Mouse (Mus musculus): ENCODE measurements around the gene Trpm3.

The Trpm3 gene

DNA sequence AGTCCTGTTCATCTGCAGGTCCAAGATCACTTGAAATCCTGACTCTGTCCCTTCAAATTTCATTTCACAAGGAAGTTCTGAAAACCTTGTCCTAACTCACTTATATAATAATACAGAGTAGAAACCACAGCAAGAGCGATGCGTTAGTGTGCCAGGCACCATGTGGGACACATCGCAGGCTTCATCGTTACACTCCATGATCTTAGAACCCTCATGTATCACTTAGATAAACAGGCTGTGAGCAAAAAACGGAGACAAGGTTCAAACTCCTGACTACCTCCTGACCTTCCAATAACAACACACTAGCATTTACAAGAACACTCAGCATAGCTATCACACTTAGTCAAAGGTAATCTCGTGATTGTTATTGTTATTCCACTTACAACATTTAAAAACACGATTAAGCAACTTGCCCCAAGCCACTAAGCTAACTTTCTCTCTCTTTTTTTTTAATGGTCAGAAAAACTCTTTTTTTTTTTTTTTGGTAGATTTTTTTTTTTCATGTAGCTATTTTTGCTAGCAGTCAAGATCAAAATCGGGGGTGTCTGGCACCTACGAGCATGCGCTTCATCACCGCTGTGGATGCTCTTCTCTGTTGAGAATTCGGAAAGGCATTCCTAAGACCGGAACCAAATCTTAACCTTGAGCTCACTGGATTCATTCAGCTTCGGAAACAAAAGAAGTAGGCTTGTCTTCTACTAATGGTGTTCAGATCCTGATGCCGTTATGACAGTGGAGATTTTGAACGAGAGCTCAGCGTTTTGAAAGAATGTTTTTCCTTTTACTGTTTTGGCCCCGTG is 784.2 kb downstream of the Trpm3 start:
- in situ Hi-C loops (cut with MboI), result no loop called here

DNA sequence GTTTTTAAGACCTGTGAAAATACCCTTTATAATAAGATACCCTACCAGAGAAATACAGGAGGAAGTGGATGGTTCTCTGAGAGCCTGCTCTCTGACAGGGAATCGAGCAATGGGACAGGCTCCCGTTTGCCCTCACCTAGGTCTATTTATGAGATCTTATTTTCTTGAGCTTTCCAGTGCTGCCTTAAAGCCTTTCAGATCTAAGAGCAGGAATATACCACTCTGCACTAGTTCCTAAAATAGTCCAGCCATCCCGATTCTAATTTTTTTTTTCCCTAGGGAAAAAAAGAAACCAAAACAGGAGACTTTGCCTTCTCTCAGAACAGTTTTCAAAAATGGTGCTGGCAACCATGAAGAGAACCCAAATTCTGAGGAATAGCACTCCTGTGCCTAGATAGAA is 786.4 kb downstream of the Trpm3 start:
- in situ Hi-C loops (cut with MboI), result no loop called here

DNA sequence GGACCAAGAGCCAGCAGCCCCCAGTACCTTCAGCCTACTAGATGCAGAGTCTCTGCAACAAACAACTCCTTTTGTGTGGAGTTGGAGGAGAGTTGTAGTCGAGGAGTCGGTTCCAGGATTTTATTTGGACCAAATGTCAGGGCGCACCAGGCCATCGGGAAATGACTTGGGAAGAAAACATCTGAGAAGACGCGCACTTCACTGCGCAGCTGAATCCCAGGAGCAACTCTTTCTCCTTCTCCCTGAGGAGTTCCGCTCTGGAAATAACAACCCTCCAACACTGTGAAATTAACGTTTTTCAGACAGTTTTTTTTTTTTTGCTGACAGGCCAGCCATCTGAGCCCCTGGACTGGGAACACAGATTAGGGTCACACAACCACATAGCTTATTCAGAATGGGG is 787.9 kb downstream of the Trpm3 start:
- in situ Hi-C loops (cut with MboI), result no loop called here

DNA sequence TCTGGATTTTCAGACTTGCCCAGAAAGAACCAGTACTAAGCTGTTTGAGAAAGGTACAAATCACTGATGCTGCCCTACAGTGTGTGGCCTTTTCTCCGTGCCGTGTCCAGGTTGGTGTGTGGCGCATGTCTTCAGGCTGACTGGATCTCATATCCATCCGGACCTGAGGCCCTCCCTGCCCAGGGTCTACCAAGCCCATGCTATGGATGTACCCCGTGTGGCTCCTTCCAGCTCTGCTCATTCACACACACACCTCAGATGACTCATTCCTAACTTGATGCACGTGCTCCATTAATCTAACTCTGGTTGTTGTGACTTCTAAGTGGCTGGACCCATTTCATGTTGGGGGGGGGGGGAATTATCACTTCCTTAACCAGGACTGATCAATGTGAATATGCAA is 789.5 kb downstream of the Trpm3 start:
- in situ Hi-C loops (cut with MboI), result no loop called here

DNA sequence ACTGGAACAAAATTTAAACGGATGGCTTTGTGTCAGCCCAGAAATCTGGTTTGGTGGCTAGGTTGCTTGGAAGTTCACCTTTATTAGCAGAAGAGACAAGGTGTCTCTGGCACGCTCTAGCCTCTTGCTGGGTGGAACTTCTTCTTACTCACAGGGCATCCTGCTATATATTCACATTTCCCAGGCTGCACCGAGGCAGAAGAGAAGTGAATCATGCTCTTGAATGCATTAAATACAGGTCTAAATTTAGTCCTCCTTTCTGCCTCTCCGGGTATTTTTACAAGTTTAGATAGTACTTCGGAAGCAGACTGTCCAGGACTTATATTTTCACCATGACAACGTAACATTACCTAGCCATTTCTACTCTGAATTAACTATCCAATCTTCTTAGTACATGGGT is 790.9 kb downstream of the Trpm3 start:
- in situ Hi-C loops (cut with MboI), result no loop called here

DNA sequence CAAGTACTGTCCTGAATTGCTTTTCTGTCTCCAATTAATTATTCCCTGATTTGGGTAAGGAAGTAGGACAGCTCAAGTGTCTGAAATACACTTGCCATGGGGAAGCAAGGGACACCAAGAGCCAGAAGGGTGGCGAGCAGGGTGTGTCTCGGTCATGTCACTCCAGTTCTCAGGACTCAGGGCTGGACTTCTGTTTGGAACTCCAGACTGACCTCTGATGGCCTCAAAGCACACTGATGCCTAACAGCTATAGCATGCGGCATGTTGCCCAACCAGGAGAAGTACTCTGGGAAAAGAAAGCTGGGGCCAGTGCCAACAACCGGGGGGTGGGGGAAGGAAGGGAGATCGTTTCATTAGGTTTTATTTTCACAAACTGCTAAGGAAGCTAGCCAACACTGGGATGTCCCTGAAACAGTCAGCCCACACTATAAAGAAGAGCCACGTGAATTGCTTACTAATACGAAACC is 791.6 kb downstream of the Trpm3 start:
- in situ Hi-C loops (cut with MboI), result no loop called here

DNA sequence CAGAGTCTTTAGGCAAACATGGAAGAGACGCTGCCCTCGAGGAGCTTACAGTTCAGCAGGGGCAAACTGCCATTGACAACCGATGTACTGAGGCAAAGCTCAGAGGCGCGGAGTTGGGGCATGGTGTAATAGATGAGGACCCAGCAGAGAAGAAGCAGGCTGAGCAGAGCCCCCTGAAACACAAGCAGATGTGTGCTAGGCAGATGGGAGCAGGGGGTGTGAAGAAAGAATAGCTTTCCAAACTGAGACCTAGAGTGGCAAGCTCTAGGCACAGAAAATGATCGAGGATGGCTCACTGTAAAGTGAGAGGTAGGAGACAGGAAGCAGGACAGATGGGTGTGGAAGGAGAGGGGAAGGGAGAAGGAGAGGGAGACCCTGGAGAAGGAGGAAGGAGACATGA is 792.2 kb downstream of the Trpm3 start:
- in situ Hi-C loops (cut with MboI), result no loop called here

DNA sequence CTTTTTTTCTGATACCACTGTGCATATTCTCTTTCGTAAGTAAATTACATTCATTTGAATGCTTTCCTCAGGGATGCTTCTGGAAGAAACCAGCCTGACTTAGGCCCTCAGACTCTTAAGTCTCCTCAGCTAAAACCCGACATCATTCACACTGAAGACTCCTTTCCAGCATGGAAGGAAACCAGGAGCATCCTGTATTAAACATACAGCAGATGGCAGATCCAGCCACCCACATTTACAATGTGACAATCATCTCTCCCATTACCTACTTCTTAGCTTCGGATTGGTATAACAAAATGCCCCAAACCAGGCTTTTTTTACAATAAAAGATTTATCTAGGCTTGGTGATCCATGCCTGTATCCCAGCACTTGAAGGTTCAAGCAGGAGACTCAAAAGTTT is 796.2 kb downstream of the Trpm3 start:
- in situ Hi-C loops (cut with MboI), result no loop called here

DNA sequence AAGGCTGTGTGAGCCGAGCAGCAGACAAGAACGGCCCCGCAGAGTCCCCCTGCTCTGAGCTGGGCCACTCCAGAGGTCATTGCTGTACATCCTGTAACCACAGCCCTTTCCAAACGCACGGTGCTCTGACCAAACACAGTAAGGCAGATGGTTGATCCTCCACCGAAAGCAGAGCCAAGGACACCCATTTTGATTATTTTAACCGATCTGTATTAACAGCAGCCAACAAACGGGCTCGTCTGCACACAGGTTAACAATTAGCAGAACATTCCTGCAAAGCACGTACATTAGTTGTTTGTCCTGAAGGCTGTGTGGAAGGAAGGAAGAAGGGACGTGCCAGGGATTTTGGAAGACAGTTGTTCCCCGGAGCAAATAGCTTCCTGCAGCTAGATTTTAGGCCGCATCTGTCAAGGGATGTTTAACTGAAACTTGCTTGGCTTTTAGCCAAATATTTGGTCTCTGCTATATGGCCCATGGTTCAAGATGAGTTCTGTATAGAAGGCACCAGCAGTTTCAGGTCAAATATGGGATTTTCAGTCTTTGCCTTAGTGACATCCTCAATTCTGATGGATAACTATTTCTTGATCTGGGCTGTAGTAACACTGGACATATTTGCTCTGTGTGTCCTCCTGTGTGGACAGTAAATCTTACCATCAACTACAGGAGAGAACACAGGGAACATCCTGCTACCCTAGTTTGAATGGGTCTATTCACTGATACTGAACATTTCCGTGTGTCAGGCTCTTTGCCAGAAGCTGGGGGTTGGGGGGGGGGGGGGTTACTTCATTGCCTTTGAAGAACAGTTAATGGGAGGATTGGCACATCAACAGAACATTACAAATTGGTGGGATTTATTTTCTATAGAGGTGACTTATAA is 800.2 kb downstream of the Trpm3 start:
- in situ Hi-C loops (cut with MboI), result no loop called here

DNA sequence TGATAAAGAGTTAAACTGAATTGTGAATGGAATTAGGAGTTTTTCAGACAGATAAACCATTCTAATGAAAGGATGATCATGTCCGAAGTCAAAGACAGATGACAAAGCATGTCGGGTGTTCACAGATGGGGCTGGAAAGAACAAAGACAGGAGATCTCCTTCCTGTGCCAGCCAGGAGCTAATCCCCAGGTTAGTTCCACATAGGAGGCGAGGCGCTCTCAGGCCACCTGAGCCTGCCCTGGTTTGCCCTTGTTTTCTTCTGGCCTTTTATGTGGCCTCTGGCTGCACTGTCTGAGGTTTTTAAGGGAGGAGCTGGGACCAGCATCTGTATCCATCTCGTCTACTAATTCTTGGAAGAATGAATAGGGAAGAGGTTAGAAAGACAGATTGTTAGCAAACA is 801.0 kb downstream of the Trpm3 start:
- in situ Hi-C loops (cut with MboI), result no loop called here

DNA sequence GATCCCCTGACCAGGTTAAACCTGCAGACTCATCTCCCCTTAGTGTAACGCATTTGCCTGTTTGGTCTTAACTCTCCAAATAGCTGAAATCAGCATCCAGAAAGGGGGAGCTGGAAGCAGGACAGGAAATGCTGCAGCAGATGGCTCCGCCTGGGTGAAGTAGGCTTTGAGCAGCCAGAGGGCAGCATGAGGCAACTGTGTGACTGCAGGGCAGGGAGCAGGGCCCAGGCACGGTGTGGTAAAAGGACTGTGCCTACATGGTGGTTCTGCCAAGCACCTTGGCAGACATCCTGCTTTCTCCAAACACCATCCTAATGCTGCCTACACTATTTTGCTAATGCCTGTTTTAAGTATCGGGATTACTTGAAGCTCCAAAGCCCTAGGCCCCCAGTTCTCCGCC is 801.6 kb downstream of the Trpm3 start:
- in situ Hi-C loops (cut with MboI), result no loop called here

DNA sequence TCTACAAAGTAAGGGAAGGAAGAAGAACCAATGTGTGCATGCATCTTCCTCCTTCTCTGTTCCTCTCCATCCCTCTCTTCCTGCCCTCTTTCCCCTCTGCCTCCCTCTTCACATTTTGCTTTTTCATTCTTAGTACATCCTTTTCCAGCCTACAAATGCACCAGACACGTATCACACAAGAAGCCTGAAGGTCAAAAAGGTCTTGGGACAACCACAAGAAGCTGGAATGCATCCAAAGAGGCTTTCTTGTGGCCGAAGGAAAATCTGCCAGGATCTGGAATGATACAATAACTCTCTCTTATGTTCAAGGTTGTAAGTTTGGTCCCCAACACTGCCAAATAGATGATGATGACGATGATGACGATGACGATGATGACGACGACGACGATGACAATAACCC is 802.1 kb downstream of the Trpm3 start:
- in situ Hi-C loops (cut with MboI), result no loop called here

DNA sequence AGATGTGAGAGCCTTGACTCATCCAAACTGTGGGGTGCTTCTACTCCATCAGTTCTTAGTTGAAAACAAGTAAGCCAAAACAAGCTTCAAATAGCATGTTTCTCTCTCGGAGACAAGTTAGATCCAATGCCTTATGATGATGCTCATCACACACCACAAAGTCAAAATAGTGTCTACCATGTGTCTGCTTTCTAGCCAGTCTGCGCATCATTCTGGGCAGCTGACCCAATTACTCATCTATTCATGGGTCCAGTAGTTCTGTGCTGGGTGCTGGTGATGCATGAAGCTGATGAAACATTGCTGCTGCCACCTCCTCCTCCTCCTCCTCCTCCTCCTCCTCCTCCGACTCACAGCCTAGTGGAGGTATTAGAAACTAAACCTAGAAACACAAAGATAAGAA is 813.6 kb downstream of the Trpm3 start:
- in situ Hi-C loops (cut with MboI), result no loop called here

DNA sequence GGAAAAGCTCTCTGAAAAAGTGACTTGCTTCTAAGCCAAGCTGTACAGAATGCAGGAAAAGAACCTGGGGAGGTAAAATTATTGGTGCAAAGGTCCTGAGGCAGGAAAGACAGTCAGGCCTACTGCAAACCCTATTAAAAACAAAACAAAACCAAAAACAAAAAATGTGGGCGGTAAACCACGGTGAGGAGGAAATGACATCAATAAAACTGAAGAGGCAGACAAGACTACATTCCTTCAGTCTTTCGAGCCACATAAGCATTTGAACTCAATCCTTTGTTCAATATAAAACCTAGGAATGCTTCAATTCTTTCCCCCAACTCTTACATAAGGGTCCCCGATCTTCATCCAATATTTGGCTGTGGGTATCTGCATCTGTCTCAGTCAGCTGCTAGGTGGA is 814.3 kb downstream of the Trpm3 start:
- in situ Hi-C loops (cut with MboI), result no loop called here

DNA sequence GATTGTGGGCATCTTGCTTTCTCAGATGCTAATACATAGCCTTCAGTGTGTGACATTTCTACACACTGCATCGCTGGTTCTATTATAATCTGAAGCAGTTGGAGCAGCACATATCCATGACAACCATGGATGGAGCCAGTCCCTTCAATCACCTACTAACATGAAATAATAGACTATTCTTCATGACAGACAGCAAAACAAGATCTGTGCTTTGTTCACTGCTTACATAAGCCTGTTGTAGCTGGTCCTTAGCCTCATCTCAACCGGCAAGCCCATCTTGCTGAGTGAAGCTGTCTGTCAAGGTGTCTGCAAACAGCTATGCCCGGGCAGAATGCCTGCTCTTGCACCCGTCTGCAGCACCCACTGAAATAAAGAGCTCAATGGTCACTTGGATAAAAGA is 819.6 kb downstream of the Trpm3 start:
- in situ Hi-C loops (cut with MboI), result no loop called here

DNA sequence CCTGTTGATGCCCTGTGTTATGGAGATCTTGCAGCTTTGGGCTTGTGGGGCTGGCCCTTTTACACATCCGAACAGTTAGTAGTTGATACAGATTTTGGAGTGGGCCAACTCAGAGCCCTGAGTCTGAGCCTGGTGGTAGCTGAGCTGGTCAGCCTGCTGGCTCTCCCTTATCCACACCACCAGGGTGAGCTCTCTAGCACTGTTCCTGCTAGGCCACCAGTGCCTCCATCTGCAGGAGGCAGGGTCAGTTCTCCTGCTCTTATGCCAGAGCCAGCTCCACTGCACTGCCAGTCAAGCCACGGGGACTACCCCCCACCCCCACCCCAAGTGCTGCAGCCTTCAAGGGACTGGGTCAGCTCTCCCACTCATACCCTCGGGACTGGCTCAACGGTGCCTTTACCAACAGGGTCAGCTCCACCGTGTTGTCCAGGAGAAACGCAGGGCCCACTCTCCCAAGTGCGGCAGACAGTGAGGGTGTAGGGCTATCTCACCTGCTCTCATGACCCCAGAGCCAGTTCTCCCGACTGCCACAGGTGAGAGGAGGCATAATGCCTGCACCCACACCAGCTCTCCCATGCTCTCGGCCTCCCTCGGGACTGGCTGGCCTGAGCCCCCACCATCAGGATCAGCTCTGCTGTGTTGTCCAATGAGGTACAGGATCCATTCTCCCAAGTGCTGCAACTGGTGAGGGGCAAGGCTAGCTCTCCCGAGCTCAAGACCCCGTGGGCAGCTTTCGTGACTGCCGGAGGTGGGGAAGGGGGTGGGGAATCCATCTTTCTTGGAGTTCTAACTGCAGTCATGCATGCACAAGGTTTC is 821.8 kb downstream of the Trpm3 start:
- in situ Hi-C loops (cut with MboI), result no loop called here

DNA sequence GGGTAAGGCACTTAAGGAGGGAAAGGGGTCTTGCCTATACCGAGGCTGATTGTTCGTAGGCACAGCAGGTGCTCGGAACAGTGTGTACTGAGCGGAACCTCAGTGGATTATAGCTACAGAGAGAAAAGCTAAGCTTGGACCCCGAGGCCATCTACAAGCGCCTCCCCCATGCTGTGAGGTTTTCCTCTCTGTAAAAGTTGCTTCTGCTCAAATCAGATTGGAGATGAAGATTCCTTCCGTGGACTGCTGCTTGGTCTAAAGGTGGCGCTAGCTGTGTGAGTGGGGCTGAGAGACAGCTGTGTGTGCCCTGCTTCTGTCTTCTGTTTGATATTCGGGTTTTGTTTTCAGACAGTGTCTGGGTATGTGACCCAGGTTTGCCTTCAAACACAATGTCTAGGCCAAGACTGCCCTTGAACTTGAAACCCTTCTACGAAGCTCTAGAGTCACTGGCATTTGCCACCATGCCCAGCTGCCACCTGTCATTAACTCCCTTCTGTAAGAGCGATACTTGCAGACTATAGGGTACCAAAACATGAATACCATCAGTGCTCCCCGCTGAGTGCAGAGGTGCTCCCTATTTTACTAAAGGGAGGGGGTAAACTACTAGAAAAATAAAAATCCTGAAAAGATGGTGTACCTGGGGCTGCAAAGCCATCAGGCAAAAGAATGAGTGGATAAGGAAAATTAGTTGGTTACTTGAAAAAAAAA is 823.3 kb downstream of the Trpm3 start:
- in situ Hi-C loops (cut with MboI), result no loop called here

DNA sequence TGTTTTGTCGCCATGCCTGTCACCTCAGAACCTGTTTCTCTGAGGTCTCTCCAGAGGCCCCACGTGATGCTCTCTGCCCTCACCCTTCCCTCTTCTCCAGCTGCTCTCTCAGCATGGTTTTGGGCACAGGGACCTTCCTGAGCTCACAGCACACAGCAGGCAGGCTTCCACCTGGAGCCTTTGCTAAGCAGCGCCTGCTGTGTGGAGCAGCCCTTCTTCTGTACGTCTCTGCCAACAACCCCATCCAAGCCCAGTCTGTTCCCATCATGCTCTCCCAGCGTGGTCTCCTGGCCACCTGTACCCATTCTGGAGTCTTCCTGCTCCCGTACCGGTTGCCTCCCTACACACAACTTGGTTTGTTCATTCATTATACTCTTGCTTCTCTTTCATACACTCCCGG is 823.9 kb downstream of the Trpm3 start:
- in situ Hi-C loops (cut with MboI), result no loop called here

DNA sequence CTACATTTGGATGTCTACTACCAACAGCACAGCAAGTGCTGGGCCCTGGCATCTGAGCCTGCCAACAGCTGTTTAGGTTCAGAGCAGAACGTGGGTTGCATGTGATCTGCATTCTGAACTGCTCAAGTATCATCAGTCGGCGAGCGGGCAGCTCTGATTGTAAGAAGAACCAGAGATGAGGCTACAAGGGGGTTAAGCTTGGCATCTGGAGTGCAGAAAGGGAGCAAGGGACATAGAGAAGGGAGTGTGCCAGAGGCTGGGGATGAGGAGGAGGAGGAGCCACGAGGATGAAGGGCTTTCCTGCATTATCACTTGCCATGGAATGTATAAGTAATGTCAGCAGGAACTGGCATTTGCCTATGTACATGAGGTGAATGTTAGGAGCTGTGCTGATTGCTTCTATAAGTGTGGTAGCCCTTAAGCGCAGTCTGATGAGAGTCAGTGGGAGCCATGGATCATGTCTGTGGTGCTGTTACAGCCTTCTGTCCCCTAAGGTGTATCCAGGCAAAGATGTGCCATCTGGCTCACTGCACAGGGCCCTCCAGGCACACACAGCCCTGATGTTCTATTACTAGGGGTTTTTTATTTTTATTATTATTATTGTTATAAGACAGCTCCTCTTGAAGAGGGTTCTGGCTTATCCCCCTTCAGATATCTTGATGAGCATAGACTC is 825.0 kb downstream of the Trpm3 start:
- in situ Hi-C loops (cut with MboI), result no loop called here

DNA sequence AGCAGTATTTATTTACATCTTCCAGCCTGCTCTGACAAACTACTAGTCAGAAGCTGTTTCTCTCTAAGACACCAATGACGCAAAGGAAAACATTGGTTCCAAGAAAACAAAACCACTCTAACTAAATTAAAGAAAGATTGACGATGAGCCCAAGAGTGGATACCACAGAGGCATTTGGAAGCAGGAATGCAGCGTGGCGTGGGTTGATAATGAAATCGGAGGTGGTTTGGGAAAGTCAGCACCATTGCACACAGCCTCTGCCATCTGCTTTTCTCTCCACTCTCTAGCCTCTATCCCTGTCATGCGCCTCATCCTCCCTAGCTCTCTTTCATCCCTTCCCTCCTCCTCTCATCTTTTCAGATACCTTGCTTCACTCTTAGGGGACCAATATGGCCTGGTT is 826.6 kb downstream of the Trpm3 start:
- in situ Hi-C loops (cut with MboI), result no loop called here

DNA sequence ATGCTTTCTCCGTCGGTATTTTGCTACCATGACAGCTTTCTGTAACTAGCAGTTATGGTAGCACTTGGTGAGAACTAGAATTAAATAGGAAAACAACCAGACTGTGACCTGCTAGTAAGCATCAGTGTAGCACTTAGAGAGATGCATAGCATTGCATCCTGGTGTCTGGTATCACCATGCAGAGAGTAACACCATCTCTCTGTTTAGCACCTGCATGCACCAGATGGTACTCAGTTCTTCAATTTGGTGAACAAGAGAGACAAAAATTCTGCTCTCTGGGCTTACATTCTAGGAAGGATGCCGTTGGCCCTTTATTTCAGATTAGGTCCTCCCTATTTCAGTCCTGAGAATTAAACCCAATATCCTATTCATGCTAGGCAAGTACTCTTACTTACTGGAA is 834.4 kb downstream of the Trpm3 start:
- in situ Hi-C loops (cut with MboI), result no loop called here

Data from mature B cell (primary cell).